Mouse (Mus musculus) CD4-positive, CD25-positive, alpha-beta regulatory T cell, adult 4 months (primary cell): Measurements from ENCODE around the gene Tmppe. TPM values are rescaled to one million over a fixed set of nuclear protein-coding genes. Genes with fewer than 3 reads are reported as not detected.
"Not testable (repeated sequence)": the region's sequence is repeated elsewhere in the genome, so short reads cannot be mapped to it uniquely, and the experiment has no call there.

Experiments
- ATAC-seq: one replicate; pipeline ENCODE4 v1.8.0; 2017
- polyA plus RNA-seq, 2 experiments: library from polyadenylated mRNA; unstranded; fragments of 100-300 nt; shearing (Covaris generic); gene quantifications; one replicate each; pipeline ENCODE4 v1.2.1; 2017

The Tmppe gene
- polyA plus RNA-seq, result 10 to 100 TPM; 10.9 to 20.8 TPM

DNA sequence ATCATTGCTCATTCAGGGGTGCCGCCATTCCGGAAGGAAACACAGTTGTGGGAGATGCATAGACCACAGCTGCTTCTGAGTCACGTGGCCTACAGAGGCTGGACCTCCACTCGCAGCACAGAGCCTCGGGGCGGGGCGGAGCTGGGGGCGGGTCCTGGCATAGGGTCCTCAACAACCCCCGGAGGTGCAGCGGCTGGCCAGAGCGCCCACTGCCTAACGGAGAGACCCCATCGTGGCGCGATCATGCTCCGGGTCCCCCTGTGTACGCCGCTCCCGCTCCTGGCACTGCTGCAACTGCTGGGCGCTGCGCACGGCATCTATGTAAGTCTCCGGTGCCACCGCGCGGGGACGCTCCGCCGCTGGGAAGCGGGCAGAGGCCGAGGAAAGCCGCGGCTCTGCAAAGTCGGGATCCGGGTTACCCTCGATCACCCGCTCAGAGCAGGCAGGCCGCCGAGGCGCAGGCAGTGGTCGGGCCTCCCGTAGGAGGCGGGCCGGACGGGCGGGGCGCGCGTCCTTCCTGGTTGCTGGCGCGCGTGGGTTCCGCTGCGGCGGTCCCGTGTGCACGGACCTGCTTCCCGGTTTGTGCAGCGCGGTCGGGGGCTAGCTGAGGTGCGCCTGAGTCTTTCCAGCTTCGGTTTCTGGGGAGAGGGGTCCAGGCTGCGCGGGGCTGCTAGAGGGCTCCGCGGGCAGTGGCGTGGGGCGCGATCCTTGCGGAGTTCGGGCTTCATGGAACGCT, at the start of gene Tmppe, which contains the start of gene Glb1:
Tmppe (plus strand) TSS at position 157 of the 736 bp plus-strand sequence.
Glb1 (plus strand) TSS at position 128 of the 736 bp plus-strand sequence.
- peak; percentile 94 for ATAC-seq

GRCm38 (mm10) chr9:114367783-114368470, 33.0 kb upstream of the Tmppe start:
- ATAC-seq, result peak; percentile 80

DNA sequence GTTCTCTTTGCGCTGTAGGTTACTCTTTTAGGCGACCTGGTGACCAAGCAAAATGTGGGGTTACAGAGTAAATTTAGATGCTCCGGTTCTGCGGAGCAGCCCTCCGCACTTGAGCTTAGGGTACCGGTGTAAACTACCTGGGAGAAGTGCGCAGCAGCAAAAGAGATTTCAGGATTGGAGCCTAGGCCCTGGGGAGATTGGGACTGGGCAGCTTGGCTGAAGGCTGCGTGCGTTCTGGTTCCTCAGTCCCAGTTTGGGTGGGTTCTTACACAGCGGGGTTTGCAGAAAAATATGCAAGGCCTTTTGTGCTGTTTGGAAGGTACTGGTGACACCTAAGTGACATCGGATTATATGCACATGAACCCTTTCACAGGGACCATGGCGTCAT, 32.4 kb upstream of the Tmppe start:
- ATAC-seq, result peak; percentile 16

DNA sequence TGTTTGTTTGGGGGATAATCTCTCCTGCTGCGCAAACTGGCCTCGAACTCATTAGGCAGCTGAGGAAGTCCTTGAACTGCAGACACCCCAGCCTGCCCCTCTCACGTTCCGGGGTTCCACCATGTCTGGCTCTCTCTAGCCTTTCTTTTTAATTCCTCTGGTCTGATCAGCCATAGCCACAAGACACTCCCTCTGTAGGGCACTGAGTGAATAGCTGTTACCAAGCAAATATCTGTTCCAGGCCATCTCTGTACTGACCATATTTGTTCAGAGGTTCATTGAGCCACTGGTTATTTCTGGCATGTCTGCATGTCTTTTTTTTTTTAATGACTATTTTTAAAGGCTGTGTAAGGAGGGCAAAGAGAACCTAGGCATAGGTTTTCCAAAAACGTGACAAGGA, 31.5 kb upstream of the Tmppe start:
- peak; percentile 56 for ATAC-seq

GRCm38 (mm10) chr9:114371717-114372116, 29.2 kb upstream of the Tmppe start:
- ATAC-seq, result not testable (repeated sequence)

- ATAC-seq, result no peak
Measured at GRCm38 (mm10) chr9:114375276-114375962, 25.5 kb upstream of the Tmppe start.

- ATAC-seq, result no peak
Measured at GRCm38 (mm10) chr9:114377168-114377567, 23.7 kb upstream of the Tmppe start.

GRCm38 (mm10) chr9:114379871-114380270, 21.0 kb upstream of the Tmppe start:
- no peak for ATAC-seq

DNA sequence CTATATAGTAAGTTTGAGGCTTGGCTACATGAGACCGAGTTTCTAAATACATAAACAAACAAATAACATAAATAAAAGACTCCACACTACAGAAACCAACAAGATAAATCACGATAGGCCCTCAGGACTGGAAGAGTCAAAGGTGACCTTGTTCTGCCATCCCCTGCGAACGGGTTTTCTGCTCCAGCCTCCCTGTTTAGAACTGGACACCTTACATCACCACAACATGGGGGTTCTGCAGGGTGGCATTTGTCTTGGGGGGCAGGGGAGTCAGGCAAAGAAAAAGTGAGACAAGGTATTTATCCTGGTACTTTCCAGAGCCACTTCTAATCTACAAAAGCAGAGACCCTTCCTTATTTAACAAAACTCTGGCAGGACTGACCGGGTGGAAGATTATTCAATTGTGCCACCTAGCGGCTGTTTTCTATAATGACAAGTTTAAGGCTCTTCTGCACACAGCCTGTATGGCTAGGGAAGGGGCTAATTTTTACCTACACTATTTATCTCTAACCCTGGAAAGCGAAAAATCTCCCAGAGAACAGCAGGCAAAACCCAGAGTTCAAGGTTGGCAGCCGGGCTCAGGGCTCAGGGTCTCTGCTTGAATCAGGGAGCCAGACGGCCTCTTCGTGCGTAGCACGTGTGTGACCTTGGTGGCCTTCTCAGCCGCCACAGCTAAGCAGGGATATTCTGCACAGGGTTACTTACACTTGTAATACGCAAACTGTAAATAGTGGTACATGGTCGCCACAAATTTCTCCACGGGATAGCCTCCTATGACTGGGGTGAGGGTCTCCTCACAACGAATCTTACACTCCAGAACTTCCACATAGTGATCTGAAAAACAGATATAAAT, 19.8 kb upstream of the Tmppe start:
- ATAC-seq, result peak; percentile 60

DNA sequence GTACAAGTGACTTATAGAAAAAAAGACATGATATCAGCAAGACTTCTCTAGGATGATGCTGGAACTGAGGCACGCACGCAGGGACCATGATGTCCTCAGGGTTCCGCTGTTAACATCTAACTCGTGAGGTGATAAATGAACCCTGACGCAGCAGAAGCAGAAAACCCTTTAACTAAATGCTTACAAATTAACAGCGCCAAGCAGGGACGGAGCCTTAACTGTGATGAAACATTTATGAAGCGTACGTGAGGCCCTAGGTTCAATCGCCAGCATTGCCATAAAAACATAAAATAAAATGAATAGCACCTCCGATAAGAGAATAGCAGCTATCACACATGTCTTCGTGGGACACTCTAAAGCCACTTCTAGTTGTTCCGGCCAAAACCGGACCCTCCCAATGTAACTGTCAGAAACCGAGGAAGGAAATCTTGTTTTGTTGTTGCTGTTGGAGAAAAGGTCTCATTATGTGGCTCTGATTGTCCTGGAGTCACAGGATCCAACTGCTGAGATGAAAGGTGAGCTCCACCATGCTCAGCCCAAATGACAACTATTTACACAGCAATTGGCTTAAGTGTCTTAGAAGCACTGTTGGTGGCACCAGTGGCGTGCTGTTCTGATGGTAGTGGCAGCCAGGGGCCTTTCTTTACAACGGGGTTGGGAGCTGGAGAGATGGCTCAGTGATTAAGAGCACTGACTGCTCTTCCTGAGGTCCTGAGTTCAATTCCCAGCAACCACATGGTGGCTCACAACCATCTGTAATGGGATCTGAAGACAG, 17.8 kb upstream of the Tmppe start:
- ATAC-seq, result no peak

- ATAC-seq, result no peak
Measured at GRCm38 (mm10) chr9:114384691-114385090, 16.2 kb upstream of the Tmppe start.

DNA sequence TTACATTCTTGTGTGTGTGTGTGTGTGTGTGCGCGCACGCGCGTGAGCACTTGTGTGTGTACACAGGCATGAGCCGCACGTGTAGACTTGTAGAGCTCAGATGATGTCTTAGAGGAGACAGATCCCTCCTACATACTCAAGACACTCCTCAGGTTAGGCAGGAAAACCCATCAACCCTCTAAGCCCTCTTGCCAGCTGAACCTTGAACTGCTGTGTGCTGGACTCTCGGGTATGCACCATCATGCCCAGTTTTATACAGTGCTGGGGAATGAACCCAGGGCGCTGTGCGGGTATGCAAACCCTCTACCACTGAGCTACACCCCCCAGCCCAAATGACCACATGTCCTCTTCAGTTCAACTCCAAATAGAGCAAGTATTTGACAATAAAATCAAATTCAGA, 15.7 kb upstream of the Tmppe start:
- no peak for ATAC-seq

DNA sequence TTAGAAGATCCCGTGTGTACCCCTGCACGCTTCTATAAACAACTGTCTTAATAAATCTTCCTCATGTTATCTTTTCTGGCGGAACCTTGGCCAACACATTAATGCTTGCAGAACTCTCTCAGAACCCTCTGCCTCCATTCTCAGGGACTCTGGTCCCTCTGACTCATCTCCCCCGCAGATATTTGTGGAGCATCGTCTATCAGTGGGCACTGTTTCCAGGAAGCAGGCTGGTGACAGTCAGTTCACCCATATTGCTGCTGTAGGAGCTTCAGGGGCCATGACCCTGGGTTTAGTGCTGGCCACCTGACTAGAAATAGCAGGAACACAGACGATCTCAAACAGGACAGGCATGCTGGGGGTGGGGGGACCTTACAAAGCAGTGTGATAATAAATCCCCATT, 13.8 kb upstream of the Tmppe start:
- ATAC-seq, result no peak

DNA sequence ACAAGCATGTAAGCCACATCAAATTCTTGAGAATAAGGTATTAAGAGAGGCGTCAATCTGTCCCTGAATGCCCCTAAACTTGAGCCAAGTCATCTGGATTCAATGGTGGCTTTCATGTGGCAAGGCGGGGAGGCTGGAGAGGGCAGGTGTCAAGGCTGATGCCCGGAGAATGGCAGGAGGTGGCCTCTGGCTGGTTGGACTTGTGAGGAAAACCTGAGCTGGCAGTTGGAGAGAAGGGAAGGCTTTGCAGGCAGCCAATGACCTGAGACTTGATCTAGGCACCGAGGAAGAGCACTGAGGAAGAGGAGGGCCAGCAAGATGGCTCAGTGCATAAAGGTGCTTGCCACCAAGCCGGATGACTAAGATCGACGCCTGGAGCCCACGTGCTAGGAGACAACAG, 12.6 kb upstream of the Tmppe start:
- ATAC-seq, result no peak

- no peak for ATAC-seq
Measured at GRCm38 (mm10) chr9:114388701-114389370, 12.1 kb upstream of the Tmppe start.

GRCm38 (mm10) chr9:114389371-114389904, 11.5 kb upstream of the Tmppe start:
- ATAC-seq, result no peak

DNA sequence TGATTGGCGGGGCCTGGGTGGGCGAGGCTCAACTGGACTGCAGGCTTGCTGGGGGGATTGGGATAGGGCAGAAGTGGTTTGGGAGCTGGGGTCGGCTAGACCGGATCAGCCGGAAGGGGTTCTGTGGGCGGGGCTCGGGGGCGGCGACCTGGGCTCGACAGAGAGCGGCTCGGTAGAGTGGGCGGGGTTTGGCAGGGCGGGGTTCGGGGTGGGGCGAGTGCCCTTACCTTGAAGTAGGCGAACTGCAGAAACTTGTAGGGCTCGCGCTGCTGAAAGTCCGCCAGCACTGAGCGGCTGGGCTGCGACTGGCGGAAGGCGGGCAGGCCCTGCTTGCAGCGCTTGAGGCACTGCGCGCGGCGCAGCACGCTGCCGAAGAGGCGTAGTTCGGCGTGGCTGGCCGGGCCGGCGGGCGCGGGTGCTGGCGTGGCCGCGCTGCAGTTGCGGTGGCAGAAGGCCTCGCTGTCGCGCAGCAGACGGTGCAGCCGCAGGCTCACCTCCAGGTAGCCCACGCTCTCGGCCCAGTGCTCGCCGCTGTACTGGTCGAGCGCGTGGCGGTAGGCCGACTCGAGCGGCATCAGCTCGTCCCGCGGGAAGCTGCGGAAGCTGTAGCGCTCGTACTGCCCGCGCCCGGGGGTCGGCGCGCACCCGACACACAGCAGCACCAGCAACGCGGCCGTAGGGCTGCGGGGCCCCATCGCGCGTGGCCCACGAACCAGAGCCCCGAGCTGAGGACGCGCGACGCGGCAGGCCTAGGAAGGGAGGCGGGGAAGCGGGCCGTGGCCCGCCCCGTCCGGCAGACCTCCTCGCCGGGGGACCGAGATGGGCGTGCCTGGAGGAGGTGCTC, 10.8 kb upstream of the Tmppe start, which contains the start of gene Crtap:
Crtap (minus strand) TSS at position 771 of the 844 bp plus-strand sequence.
- peak; percentile 76 for ATAC-seq

DNA sequence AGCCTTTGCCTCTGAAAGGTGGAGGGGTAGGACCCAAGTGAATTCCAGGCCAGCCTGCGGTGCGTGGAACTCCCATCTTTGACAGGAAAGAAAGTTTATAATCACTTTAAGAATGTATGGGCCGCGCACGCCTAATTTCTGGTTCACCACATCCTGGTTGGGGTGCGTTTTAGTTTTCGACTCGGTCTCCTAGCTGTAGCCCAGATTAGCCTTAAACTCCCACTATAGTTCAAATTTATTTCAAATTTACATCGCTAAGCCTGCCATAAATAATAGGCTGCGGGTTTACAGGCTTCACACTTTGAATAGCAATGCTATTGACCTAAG, 10.2 kb upstream of the Tmppe start:
- ATAC-seq, result peak; percentile 73

DNA sequence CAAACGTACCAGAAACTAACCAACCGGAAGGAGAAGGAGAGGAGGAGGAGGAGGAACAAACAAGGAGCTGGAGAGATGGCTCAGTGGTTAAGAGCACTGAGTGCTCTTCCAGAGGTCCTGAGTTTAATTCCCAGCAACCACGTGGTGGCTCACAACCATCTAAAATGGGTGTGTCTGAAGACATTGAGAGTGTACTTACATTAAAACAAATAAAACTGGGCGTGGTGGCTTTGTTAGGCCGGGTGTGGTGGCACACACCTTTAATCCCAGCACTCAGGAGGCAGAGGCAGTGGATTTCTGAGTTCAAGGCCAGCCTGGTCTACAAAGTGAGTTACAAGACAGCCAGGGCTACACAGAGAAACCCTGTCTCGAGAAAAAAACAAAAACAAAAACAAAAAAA, 6.8 kb upstream of the Tmppe start:
- ATAC-seq, result not testable (repeated sequence)

- ATAC-seq, result no peak
Measured at GRCm38 (mm10) chr9:114394677-114395076, 6.2 kb upstream of the Tmppe start.
